Mouse (Mus musculus): Measurements from ENCODE around the gene Krtap19-9b. TPM values are rescaled to one million over a fixed set of nuclear protein-coding genes. Genes with fewer than 3 reads are reported as not detected.

Krtap19-9b gene
- polyA plus RNA-seq (2014; fragmentation: Nextera tagmentation; extraction: Ambion mirVana), result not detected in 2 replicates

- H3K9me3 ChIP-seq (replicated peaks; ENCODE audit: control insufficient read depth, low read length), result no peaks in the 10 kb centered on the region
- no peak within 1 kb of the TSS for H3K4me2 ChIP-seq (ENCODE audit: low read depth, low read length)
- no peak within 1 kb of the TSS for H3K9ac ChIP-seq (replicated peaks; ENCODE audit: low read length)
- no peak for DNase-seq (ENCODE audit: low spot score)
- 87% methylated on average over 3 of the region's 3 CpGs for WGBS
- ATAC-seq (replicated peaks; ENCODE audit: insufficient number of reproducible peaks, low FRiP score, low TSS enrichment, low read depth), result no peak
- H3K4me1 ChIP-seq (ENCODE audit: control insufficient read depth, insufficient read depth, low read length), result no peaks in the 10 kb centered on the region
- no peaks in the 10 kb centered on the region for H3K27me3 ChIP-seq (ENCODE audit: control insufficient read depth, insufficient read depth, low read length)
- no peak within 1 kb of the TSS for H3K4me3 ChIP-seq (ENCODE audit: low read depth, low read length)
- no peaks in the 10 kb centered on the region for H3K36me3 ChIP-seq (replicated peaks; ENCODE audit: control insufficient read depth, insufficient read depth, low read depth, low read length)
- H3K27ac ChIP-seq (replicated peaks; ENCODE audit: low read depth, low read length), result no peak within 1 kb of the TSS
Measured at GRCm38 (mm10) chr16:88932165-88932564, at the start of gene Krtap19-9b. Gene Krtap19-9b, minus strand, starts transcription at chr16:88932265.

- H3K27me3 ChIP-seq (ENCODE audit: control insufficient read depth, insufficient read depth, low read length), result no peaks in the 10 kb centered on the region
- 90% methylated on average over 7 of the region's 7 CpGs for WGBS
- H3K9ac ChIP-seq (replicated peaks; ENCODE audit: low read length), result no peak within 1 kb of the TSS
- DNase-seq (ENCODE audit: low spot score) (no peak), ATAC-seq (replicated peaks; ENCODE audit: insufficient number of reproducible peaks, low FRiP score, low TSS enrichment, low read depth) (no peak)
- H3K4me3 ChIP-seq (ENCODE audit: low read depth, low read length), result no peak within 1 kb of the TSS
- no peaks in the 10 kb centered on the region for H3K9me3 ChIP-seq (replicated peaks; ENCODE audit: control insufficient read depth, low read length)
- H3K4me1 ChIP-seq (ENCODE audit: control insufficient read depth, insufficient read depth, low read length), result no peaks in the 10 kb centered on the region
- H3K4me2 ChIP-seq (ENCODE audit: low read depth, low read length), result no peak within 1 kb of the TSS
- no peaks in the 10 kb centered on the region for H3K36me3 ChIP-seq (replicated peaks; ENCODE audit: control insufficient read depth, insufficient read depth, low read depth, low read length)
- H3K27ac ChIP-seq (replicated peaks; ENCODE audit: low read depth, low read length), result no peak within 1 kb of the TSS
Measured at GRCm38 (mm10) chr16:88962773-88963172, 30.7 kb upstream of the Krtap19-9b start, which contains the start of gene Krtap16-3. Gene Krtap16-3, minus strand, starts transcription at chr16:88962873.

- 87% methylated on average over 6 of the region's 6 CpGs for WGBS
- Histone ChIP-seq H3K4me3 (ENCODE audit: low read depth, low read length) (no peak overlapping the region), H3K4me1 (ENCODE audit: control insufficient read depth, insufficient read depth, low read length) (no peaks in the 10 kb centered on the region), H3K9ac (replicated peaks; ENCODE audit: low read length) (no peak overlapping the region), H3K36me3 (replicated peaks; ENCODE audit: control insufficient read depth, insufficient read depth, low read depth, low read length) (no peaks in the 10 kb centered on the region), H3K4me2 (ENCODE audit: low read depth, low read length) (no peak overlapping the region), H3K27ac (replicated peaks; ENCODE audit: low read depth, low read length) (no peak overlapping the region), H3K27me3 (ENCODE audit: control insufficient read depth, insufficient read depth, low read length) (no peaks in the 10 kb centered on the region), H3K9me3 (replicated peaks; ENCODE audit: control insufficient read depth, low read length) (no peaks in the 10 kb centered on the region)
- ATAC-seq (replicated peaks; ENCODE audit: insufficient number of reproducible peaks, low FRiP score, low TSS enrichment, low read depth) (no peak), DNase-seq (ENCODE audit: low spot score) (no peak)
Measured at GRCm38 (mm10) chr16:88941106-88941505, 9.0 kb upstream of the Krtap19-9b start.

GRCm38 (mm10) chr16:88938252-88938651 is 6.2 kb upstream of the Krtap19-9b start:
- WGBS, result 73% methylated on average over 7 of the region's 7 CpGs
- H3K4me3 ChIP-seq (ENCODE audit: low read depth, low read length), result no peak overlapping the region

GRCm38 (mm10) chr16:88896357-88896756 is 35.7 kb downstream of the Krtap19-9b start, which contains the start of gene Krtap19-5:
Gene Krtap19-5, minus strand, starts transcription at chr16:88896457.
- Histone ChIP-seq H3K9me3 (replicated peaks; ENCODE audit: control insufficient read depth, low read length) (no peaks in the 10 kb centered on the region), H3K4me3 (ENCODE audit: low read depth, low read length) (no peak within 1 kb of the TSS), H3K4me1 (ENCODE audit: control insufficient read depth, insufficient read depth, low read length) (no peaks in the 10 kb centered on the region), H3K9ac (replicated peaks; ENCODE audit: low read length) (no peak within 1 kb of the TSS), H3K27me3 (ENCODE audit: control insufficient read depth, insufficient read depth, low read length) (no peaks in the 10 kb centered on the region), H3K4me2 (ENCODE audit: low read depth, low read length) (no peak within 1 kb of the TSS), H3K27ac (replicated peaks; ENCODE audit: low read depth, low read length) (no peak within 1 kb of the TSS), H3K36me3 (replicated peaks; ENCODE audit: control insufficient read depth, insufficient read depth, low read depth, low read length) (no peaks in the 10 kb centered on the region)
- 94% methylated on average over 6 of the region's 6 CpGs for WGBS
- ATAC-seq (replicated peaks; ENCODE audit: insufficient number of reproducible peaks, low FRiP score, low TSS enrichment, low read depth) (no peak), DNase-seq (ENCODE audit: low spot score) (no peak)

More at GRCm38 (mm10) chr16:88938252-88938651, 6.2 kb upstream of the Krtap19-9b start:
- H3K4me2 ChIP-seq (ENCODE audit: low read depth, low read length), result no peak overlapping the region
- ATAC-seq (replicated peaks; ENCODE audit: insufficient number of reproducible peaks, low FRiP score, low TSS enrichment, low read depth) (no peak), DNase-seq (ENCODE audit: low spot score) (peak; percentile 66)
- no peaks in the 10 kb centered on the region for H3K36me3 ChIP-seq (replicated peaks; ENCODE audit: control insufficient read depth, insufficient read depth, low read depth, low read length)
- H3K27me3 ChIP-seq (ENCODE audit: control insufficient read depth, insufficient read depth, low read length), result no peaks in the 10 kb centered on the region
- H3K4me1 ChIP-seq (ENCODE audit: control insufficient read depth, insufficient read depth, low read length), result no peaks in the 10 kb centered on the region
- H3K9me3 ChIP-seq (replicated peaks; ENCODE audit: control insufficient read depth, low read length), result no peaks in the 10 kb centered on the region
- no peak overlapping the region for H3K27ac ChIP-seq (replicated peaks; ENCODE audit: low read depth, low read length)
- H3K9ac ChIP-seq (replicated peaks; ENCODE audit: low read length), result no peak overlapping the region

- DNase-seq (ENCODE audit: low spot score), result no peak
- H3K9me3 ChIP-seq (replicated peaks; ENCODE audit: control insufficient read depth, low read length), result no peaks in the 10 kb centered on the region
- no peaks in the 10 kb centered on the region for H3K36me3 ChIP-seq (replicated peaks; ENCODE audit: control insufficient read depth, insufficient read depth, low read depth, low read length)
- WGBS, result 85% methylated on average over 6 of the region's 6 CpGs
- H3K27ac ChIP-seq (replicated peaks; ENCODE audit: low read depth, low read length), result no peak overlapping the region
- no peak for ATAC-seq (replicated peaks; ENCODE audit: insufficient number of reproducible peaks, low FRiP score, low TSS enrichment, low read depth)
- no peaks in the 10 kb centered on the region for H3K27me3 ChIP-seq (ENCODE audit: control insufficient read depth, insufficient read depth, low read length)
- no peaks in the 10 kb centered on the region for H3K4me1 ChIP-seq (ENCODE audit: control insufficient read depth, insufficient read depth, low read length)
- no peak overlapping the region for H3K4me3 ChIP-seq (ENCODE audit: low read depth, low read length)
- H3K4me2 ChIP-seq (ENCODE audit: low read depth, low read length), result no peak overlapping the region
- H3K9ac ChIP-seq (replicated peaks; ENCODE audit: low read length), result no peak overlapping the region
Measured at GRCm38 (mm10) chr16:88886870-88887269, 45.2 kb downstream of the Krtap19-9b start.

- 87% methylated on average over 5 of the region's 5 CpGs for WGBS
- Histone ChIP-seq H3K9me3 (replicated peaks; ENCODE audit: control insufficient read depth, low read length) (no peaks in the 10 kb centered on the region), H3K4me1 (ENCODE audit: control insufficient read depth, insufficient read depth, low read length) (no peaks in the 10 kb centered on the region), H3K9ac (replicated peaks; ENCODE audit: low read length) (no peak within 1 kb of the TSS), H3K4me2 (ENCODE audit: low read depth, low read length) (no peak within 1 kb of the TSS), H3K4me3 (ENCODE audit: low read depth, low read length) (no peak within 1 kb of the TSS), H3K27ac (replicated peaks; ENCODE audit: low read depth, low read length) (no peak within 1 kb of the TSS), H3K27me3 (ENCODE audit: control insufficient read depth, insufficient read depth, low read length) (no peaks in the 10 kb centered on the region), H3K36me3 (replicated peaks; ENCODE audit: control insufficient read depth, insufficient read depth, low read depth, low read length) (no peaks in the 10 kb centered on the region)
- DNase-seq (ENCODE audit: low spot score) (no peak), ATAC-seq (replicated peaks; ENCODE audit: insufficient number of reproducible peaks, low FRiP score, low TSS enrichment, low read depth) (no peak)
Measured at GRCm38 (mm10) chr16:88884989-88885388, 47.1 kb downstream of the Krtap19-9b start, which contains the start of gene Krtap19-4. Gene Krtap19-4, minus strand, starts transcription at chr16:88885089.
